Mouse (Mus musculus): Measurements from ENCODE around the gene Ndufc1.

DNA sequence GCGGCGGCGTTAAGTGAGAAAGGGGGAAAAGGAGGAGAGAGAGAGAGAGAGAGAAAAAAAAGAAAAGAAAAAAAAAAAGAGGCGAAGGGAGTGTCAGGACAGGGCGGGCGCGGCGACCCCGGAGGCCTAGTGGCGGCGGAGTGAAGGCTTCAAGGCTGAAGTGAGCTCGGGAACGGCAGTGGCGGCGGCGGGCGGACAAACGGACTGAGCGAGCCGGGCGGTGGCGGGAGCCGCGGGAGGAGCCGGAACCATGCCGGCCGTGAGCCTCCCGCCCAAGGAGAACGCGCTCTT is 7.2 kb upstream of the Ndufc1 start:
- TF ChIP-seq CTCF (IDR thresholded peaks at IDR 0.05; ENCODE audit: low read depth) (0 out of 2 replicates have a peak, but pooled peaks have one; percentile 12), EP300 (IDR thresholded peaks at IDR 0.05; ENCODE audit: low read depth) (no peak)

Measured in liver, embryonic 14.5 days (tissue).